Mouse (Mus musculus) neural tube, embryonic 12.5 days (tissue): Measurements from ENCODE around the gene Galnt4. TPM values are rescaled to one million over a fixed set of nuclear protein-coding genes. Genes with fewer than 3 reads are reported as not detected.

Experiments used
- ATAC-seq: fragments of 200-750 bp; cut with Nextera tagmentation; 2 replicates; pipeline ENCODE4 v1.8.0; 2017; ENCODE audit warnings: low read depth, mild to moderate bottlenecking, moderate TSS enrichment, moderate library complexity; ENCODE audit not compliant: low FRiP score
- H3K27ac ChIP-seq: fragments of 300-500 bp; sonication (generic); 2 replicates; pipeline ENCODE4 v1.5.1; 2016
- H3K27me3 ChIP-seq: fragments of 300-500 bp; sonication (generic); replicated peaks from 2 replicates; pipeline ENCODE4 v1.6.1; 2016; ENCODE audit warnings: mild to moderate bottlenecking
- H3K36me3 ChIP-seq: fragments of 300-500 bp; sonication (generic); 2 replicates; pipeline ENCODE4 v1.6.1; 2016; ENCODE audit warnings: mild to moderate bottlenecking
- H3K4me1 ChIP-seq: fragments of 300-500 bp; sonication (generic); 2 replicates; pipeline ENCODE4 v1.6.1; 2016
- H3K4me2 ChIP-seq: fragments of 300-500 bp; sonication (generic); replicated peaks from 2 replicates; pipeline ENCODE4 v1.6.1; 2016; ENCODE audit warnings: mild to moderate bottlenecking
- H3K4me3 ChIP-seq: fragments of 300-500 bp; sonication (generic); 2 replicates; pipeline ENCODE4 v1.5.1; 2016
- H3K9ac ChIP-seq: fragments of 300-500 bp; sonication (generic); 2 replicates; pipeline ENCODE4 v1.6.1; 2016; ENCODE audit warnings: mild to moderate bottlenecking
- H3K9me3 ChIP-seq: fragments of 300-500 bp; sonication (generic); 2 replicates; pipeline ENCODE4 v1.6.1; 2016; ENCODE audit warnings: mild to moderate bottlenecking
- WGBS: fragments of 180-500 bp; shearing (Covaris S2); methylation state at CpG from one replicate; pipeline ENCODE4 v1.1.7; 2016; 5-methylcytosine and 5-hydroxymethylcytosine counted together
- polyA plus RNA-seq: library from polyadenylated mRNA; unstranded; fragments of >200 nt; fragmentation: Nextera tagmentation; extraction: Ambion mirVana; gene quantifications from 2 replicates; pipeline ENCODE4 v1.2.1, GENCODE M21; 2016

Gene Galnt4
- polyA plus RNA-seq, 1 experiment from 2014 or later, result 5.0 TPM

DNA sequence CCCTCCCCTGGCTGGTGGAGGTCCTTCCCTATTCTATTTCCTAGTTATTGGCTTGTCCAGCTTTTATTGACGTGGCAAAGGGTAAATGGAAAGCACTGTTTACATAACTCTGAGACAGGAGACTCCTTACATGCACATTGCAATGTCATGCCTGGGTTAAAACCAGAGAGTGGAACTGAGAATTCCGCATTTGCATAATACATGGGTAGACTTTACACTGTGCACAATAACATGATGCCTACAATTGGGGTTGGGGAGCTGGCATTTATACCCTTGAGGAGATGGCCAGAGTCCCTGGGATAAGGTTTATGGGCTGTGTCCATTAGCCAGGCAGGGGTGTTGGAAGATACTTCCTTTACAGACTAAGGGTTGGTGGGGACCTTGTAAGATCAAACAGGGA lies 14.6 kb upstream of the Galnt4 start:
- 84% methylated on average over 2 of the region's 2 CpGs for WGBS
- Histone ChIP-seq H3K9me3 (no peaks in the 10 kb centered on the region), H3K4me1 (no peaks in the 10 kb centered on the region), H3K36me3 (no peaks in the 10 kb centered on the region), H3K9ac (no peak overlapping the region), H3K4me2 (no peak overlapping the region), H3K27ac (no peak overlapping the region), H3K27me3 (no peaks in the 10 kb centered on the region), H3K4me3 (no peak overlapping the region)
- no peak for ATAC-seq

DNA sequence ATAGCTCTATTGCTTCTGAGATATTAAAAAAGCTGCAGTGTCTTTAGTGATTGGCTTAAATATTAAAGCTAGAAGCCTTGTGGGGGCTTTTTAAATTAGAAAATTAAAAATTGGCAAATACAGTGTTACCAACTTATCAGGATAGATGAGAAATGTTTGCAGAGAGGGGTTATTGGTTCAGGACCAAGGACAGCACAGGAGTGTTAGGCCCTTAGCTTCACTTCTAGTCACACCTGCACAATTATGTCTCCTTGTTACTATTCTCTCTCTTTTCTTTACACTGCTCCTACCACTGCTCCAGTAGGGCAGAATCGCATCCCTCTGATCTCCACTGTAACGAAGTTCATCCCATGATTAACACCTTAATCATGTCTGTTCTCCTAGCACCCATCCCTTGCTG lies 12.8 kb upstream of the Galnt4 start:
- WGBS, result 84% methylated on average over 2 of the region's 2 CpGs
- H3K9me3 ChIP-seq, result no peaks in the 10 kb centered on the region
- no peak overlapping the region for H3K4me2 ChIP-seq
- no peak overlapping the region for H3K27ac ChIP-seq
- no peak for ATAC-seq
- H3K9ac ChIP-seq, result no peak overlapping the region
- H3K4me3 ChIP-seq, result no peak overlapping the region
- H3K4me1 ChIP-seq, result no peaks in the 10 kb centered on the region
- H3K36me3 ChIP-seq, result no peaks in the 10 kb centered on the region
- no peaks in the 10 kb centered on the region for H3K27me3 ChIP-seq

DNA sequence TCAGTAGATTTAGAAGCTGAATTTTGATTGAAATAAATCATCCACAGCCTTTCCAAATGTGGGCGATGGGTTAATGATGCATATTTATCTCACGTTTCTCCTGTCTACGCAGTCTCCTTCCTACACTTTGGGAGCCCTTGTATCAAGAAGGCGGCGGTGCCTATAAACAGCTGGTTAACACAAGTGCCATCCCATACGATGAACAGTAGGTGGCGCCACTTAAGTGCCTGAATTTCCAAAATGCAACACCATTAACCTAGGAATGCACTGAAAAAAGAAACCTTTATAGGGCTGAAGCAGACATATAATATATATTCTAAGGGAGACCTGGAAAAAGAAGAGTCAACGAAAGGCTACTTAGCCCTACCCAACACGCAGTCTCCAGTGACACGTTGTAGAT lies 10.6 kb upstream of the Galnt4 start:
- Histone ChIP-seq H3K4me1 (no peaks in the 10 kb centered on the region), H3K4me3 (no peak overlapping the region), H3K9ac (no peak overlapping the region), H3K27me3 (no peaks in the 10 kb centered on the region), H3K4me2 (no peak overlapping the region), H3K9me3 (no peaks in the 10 kb centered on the region), H3K27ac (no peak overlapping the region), H3K36me3 (no peaks in the 10 kb centered on the region)
- no peak for ATAC-seq
- WGBS, result 80% methylated on average over 10 of the region's 10 CpGs

DNA sequence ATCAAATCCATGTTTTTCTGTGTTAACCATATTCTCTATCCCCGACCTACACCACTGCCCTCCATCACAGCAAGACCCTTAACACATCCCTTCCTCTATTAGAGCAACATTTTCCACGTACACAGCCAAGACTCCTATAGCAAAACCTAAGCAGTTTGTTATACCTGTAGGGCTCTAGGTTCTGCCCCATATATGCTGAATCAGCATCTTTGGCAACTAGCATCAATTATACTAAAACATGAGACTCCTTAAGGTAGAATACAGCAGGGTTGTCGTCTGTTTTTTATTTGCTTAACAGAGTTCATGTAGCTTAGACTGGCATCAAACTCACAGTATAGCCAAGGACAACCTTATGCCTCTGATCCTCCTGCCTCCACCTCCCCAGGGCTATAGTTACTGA lies 2.4 kb upstream of the Galnt4 start:
- Histone ChIP-seq H3K4me2 (peak overlapping the region; percentile 70; the same call in 1 of the 2 replicates), H3K4me1 (peaks cover 12% of the 10 kb centered on the region), H3K27me3 (no peaks in the 10 kb centered on the region), H3K9me3 (no peaks in the 10 kb centered on the region), H3K9ac (no peak overlapping the region), H3K4me3 (no peak overlapping the region), H3K36me3 (peaks cover 13% of the 10 kb centered on the region), H3K27ac (no peak overlapping the region)
- no peak for ATAC-seq
- WGBS, result 87% methylated on average over 3 of the region's 3 CpGs

DNA sequence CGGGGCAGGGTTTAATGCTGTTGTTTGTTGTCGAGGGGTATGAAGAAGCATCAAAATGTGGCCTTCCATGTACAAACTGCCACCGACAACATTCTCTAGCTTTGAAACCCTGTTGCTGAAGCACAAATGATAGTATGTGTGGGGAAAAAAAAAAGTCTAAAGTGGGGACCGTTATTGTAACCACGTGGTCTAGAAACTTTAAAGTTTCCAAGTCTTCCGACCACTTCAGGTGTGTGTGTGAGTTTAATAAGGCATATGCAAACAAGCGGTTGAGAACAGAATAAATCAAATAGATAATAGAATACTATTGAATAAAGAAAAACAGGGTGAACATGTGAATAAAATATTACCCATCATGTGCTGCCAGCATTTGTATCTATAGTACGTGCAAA lies 1.7 kb upstream of the Galnt4 start:
- H3K9ac ChIP-seq, result peak overlapping the region; percentile 89; the same call in 1 of the 2 replicates
- no peaks in the 10 kb centered on the region for H3K9me3 ChIP-seq
- no peak overlapping the region for H3K27ac ChIP-seq
- ATAC-seq, result no peak; the same call in 1 of the 2 replicates
- peak overlapping the region; percentile 94 for H3K4me3 ChIP-seq
- peaks cover 19% of the 10 kb centered on the region for H3K36me3 ChIP-seq
- H3K4me2 ChIP-seq, result peak overlapping the region; percentile 70
- no peaks in the 10 kb centered on the region for H3K27me3 ChIP-seq
- H3K4me1 ChIP-seq, result peaks cover 12% of the 10 kb centered on the region
- WGBS, result 35% methylated on average over 8 of the region's 8 CpGs

DNA sequence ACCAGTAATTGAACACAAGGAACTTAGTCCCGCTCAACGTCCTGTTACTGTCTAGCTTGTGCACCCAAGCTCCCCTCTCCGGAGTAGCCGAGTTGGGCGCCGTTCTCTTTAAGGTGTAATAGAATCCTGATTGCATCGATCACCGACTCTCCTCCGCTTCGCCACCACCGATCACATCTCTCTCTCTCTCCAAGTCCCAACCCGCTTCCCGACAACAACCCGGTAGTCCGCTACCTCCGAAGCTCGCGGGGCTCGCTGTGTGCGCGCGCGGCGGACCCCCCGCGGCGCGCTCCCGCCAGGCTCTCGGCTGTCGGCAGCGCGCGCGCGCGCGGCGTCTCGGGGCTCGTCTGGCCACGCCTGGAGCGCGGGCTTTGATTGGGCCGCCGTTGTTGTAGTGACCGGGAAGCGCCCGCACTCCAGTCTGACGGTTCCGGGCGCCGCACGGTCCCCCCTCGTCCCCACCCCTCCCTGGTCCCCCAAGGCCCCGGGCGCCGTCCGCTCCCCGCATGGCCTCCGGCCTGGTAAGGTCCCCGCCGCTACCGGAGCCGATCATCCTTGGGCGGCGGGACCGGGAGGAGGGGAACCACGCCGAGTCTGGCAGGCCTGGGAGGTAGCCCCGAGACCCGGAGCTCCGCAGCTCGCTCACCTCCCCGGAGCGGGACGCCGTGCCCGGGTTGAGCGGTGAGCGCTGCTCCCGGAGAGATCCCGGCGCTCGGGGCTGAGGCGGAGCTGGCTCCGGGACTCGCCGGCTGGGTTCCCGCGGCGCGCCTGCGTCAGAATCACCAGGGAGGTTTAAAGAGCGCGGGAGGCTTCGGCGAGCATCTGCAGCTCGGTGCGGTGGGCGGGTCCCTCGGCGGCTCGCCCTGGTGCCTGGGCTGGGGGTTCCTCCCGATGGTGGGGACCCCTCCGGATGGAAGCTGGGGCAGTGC lies 992 bp upstream of the Galnt4 start, which contains the start of gene Poc1b:
Poc1b (plus strand) TSS at position 334 of the 929 bp plus-strand sequence.
- H3K27ac ChIP-seq, result peak within 1 kb of the TSS; percentile 74
- H3K27me3 ChIP-seq, result no peaks in the 10 kb centered on the region
- ATAC-seq, result peak; percentile 96
- peaks cover 12% of the 10 kb centered on the region for H3K4me1 ChIP-seq
- peak within 1 kb of the TSS; percentile 89 for H3K9ac ChIP-seq
- peaks cover 21% of the 10 kb centered on the region for H3K36me3 ChIP-seq
- WGBS, result under 1% methylated on average over 102 of the region's 106 CpGs
- peak within 1 kb of the TSS; percentile 94 for H3K4me3 ChIP-seq
- H3K4me2 ChIP-seq, result peak within 1 kb of the TSS; percentile 70
- no peaks in the 10 kb centered on the region for H3K9me3 ChIP-seq

DNA sequence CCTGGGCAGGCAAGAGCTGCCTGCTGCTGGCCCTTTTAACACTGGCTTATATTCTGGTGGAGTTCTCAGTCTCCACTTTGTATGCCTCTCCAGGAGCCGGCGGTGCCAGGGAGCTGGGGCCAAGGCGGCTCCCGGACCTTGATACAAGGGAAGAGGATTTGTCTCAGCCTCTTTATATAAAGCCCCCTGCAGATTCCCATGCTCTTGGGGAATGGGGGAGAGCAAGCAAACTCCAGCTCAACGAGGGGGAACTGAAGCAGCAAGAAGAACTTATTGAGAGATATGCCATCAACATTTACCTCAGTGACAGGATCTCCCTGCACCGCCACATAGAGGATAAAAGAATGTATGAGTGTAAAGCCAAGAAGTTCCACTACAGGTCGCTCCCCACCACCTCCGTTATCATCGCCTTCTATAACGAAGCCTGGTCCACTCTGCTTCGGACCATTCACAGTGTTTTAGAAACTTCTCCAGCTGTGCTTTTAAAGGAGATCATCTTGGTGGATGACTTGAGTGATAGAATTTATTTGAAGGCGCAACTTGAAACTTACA lies 548 bp downstream of the Galnt4 start:
- H3K4me2 ChIP-seq, result peak overlapping the region; percentile 70
- WGBS, result 37% methylated on average over 12 of the region's 12 CpGs
- no peak for ATAC-seq
- H3K4me3 ChIP-seq, result peak overlapping the region; percentile 94
- H3K27me3 ChIP-seq, result no peaks in the 10 kb centered on the region
- H3K4me1 ChIP-seq, result peaks cover 12% of the 10 kb centered on the region
- peaks cover 21% of the 10 kb centered on the region for H3K36me3 ChIP-seq
- no peak overlapping the region for H3K27ac ChIP-seq
- H3K9me3 ChIP-seq, result no peaks in the 10 kb centered on the region
- peak overlapping the region; percentile 89 for H3K9ac ChIP-seq

DNA sequence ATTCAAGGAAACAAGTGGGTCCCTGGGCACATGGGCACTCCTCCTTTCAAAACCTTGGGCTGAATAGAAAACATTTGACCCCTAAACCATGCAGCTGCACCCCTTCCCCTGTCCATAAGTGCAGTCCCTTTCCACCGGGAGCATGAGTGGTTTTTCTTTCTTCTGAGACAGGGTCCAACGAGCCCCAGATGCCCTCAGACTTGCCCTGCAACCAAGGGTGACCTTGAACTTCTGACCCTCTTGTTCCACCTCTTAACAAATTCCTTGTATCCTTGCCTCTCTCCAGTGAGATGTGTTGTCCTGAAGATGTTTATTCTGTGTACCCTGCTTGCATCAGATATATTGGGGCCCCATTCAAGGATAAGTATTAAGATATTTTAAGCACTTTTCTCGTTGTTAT lies 5.6 kb downstream of the Galnt4 start:
- Histone ChIP-seq H3K4me1 (peaks cover 7% of the 10 kb centered on the region), H3K9ac (no peak overlapping the region), H3K36me3 (peaks cover 21% of the 10 kb centered on the region), H3K4me2 (no peak overlapping the region), H3K27ac (no peak overlapping the region), H3K27me3 (no peaks in the 10 kb centered on the region), H3K9me3 (no peaks in the 10 kb centered on the region), H3K4me3 (no peak overlapping the region)
- ATAC-seq, result no peak
- WGBS, result 45% methylated on average over 3 of the region's 3 CpGs

DNA sequence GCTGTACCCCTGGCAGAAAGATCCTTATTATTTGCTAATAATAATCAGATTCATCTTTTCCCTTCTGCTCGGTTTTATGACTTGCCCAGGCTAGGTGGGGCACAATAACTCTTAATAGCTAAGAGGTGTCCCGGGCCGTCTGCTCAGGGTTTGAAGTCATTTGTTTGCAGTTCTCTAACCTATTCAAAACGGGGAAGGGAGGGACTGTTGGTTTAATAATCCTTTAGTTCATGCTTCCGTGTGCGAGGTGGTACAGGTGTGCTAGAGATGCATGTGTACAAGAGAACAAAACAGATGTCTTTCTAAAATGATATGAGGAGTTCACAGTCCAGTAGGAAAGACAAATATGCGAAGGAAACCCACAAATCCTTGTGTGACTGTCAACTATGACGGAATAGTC lies 6.3 kb downstream of the Galnt4 start:
- H3K4me2 ChIP-seq, result no peak overlapping the region
- 77% methylated on average over 8 of the region's 8 CpGs for WGBS
- no peak overlapping the region for H3K27ac ChIP-seq

DNA sequence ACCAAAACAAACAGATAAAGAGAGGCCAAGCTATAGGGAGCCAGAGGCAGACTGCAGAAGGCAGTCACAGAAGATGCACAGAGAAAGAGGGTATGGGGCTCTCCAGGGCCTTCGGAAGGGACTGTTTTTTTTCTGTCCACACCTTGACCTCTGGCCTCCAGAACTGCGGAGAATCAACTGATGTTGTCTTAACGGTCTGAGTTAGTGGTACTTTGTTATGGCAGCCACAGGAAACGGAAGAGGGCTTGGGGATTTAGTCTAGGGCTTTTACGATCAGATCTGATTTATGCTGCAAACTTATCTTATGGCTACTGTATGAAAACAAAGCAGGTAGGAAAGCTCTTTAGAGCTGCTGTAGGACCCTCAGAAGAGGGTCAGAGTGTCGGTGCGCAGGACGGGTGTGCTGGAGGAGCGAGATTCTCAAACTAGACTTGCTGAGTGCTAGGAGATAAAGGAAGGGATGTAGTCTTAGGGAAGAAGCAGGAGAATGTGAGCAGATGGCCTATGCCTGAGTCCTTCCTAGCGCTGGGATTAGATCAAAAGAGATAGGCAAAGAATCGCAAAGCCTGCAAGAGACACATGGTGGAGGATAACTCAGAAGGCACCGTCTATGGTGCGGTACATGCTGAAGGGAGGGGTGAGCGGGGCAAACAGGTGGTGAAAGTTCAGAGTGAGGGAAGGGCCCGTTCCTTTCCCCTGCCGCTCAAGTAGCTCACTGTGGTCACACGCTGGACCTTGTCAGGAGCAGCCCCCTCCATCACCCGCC lies 7.7 kb downstream of the Galnt4 start:
- H3K4me2 ChIP-seq, result 0 out of 2 replicates have a peak overlapping the region, but pooled peaks have one; percentile 7
- peaks cover 3% of the 10 kb centered on the region; the same call in 1 of the 2 replicates for H3K4me1 ChIP-seq
- WGBS, result 52% methylated on average over 18 of the region's 18 CpGs
- no peaks in the 10 kb centered on the region for H3K9me3 ChIP-seq
- H3K27me3 ChIP-seq, result no peaks in the 10 kb centered on the region
- no peak for ATAC-seq
- no peak overlapping the region for H3K9ac ChIP-seq
- no peak overlapping the region for H3K4me3 ChIP-seq
- H3K27ac ChIP-seq, result no peak overlapping the region
- peaks cover 9% of the 10 kb centered on the region; the same call in 1 of the 2 replicates for H3K36me3 ChIP-seq

More for the DNA sequence above, 6.3 kb downstream of the Galnt4 start:
- Histone ChIP-seq H3K27me3 (no peaks in the 10 kb centered on the region), H3K9me3 (no peaks in the 10 kb centered on the region), H3K9ac (no peak overlapping the region), H3K4me1 (peaks cover 3% of the 10 kb centered on the region; the same call in 1 of the 2 replicates), H3K4me3 (no peak overlapping the region), H3K36me3 (peaks cover 19% of the 10 kb centered on the region)
- ATAC-seq, result no peak

DNA sequence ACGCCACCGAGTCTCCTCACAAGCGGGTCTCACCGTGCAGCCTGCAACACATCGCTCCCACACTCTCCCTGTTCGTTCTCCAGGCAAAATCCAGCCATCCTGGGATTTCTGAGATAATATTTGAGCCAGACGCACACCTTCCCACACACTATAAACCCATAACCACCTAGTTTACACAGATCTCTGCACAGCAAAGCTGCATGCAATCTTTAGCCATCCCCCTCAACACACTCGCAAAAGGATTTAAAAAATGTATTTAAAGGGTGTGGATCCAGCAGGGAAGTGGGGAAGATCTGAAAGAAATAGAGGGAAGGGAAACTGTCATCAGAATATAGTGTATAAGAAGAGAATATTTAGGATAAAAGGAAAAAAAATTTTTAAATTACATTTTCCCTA lies 8.3 kb downstream of the Galnt4 start:
- 66% methylated on average over 8 of the region's 8 CpGs for WGBS
- Histone ChIP-seq H3K4me2 (0 out of 2 replicates have a peak overlapping the region, but pooled peaks have one; percentile 7), H3K27me3 (no peaks in the 10 kb centered on the region), H3K9ac (no peak overlapping the region), H3K4me3 (no peak overlapping the region), H3K36me3 (peaks cover 3% of the 10 kb centered on the region; the same call in 1 of the 2 replicates), H3K4me1 (peaks cover 3% of the 10 kb centered on the region; the same call in 1 of the 2 replicates), H3K9me3 (no peaks in the 10 kb centered on the region), H3K27ac (no peak overlapping the region)
- ATAC-seq, result no peak
